Mouse (Mus musculus): Measurements from ENCODE around the gene Thada. TPM values are rescaled to one million over a fixed set of nuclear protein-coding genes. Genes with fewer than 3 reads are reported as not detected.

Thada gene
- polyA plus RNA-seq, 1 experiment from 2014 or later, result 7.8 TPM

GRCm38 (mm10) chr17:84365006-84365716, 100.8 kb downstream of the Thada start:
- Histone ChIP-seq H3K9ac (no peak overlapping the region), H3K9me3 (replicated peaks) (no peaks in the 10 kb centered on the region), H3K4me3 (no peak overlapping the region), H3K27me3 (replicated peaks) (no peaks in the 10 kb centered on the region), H3K4me2 (no peak overlapping the region), H3K27ac (no peak overlapping the region), H3K36me3 (peaks cover 34% of the 10 kb centered on the region), H3K4me1 (peaks cover 4% of the 10 kb centered on the region; the same call in 1 of the 2 replicates)
- 77% methylated on average over 9 of the region's 9 CpGs for WGBS (ENCODE audit: insufficient replicate concordance)
- ATAC-seq, result no peak

GRCm38 (mm10) chr17:84363444-84363843, 102.6 kb downstream of the Thada start:
- H3K4me2 ChIP-seq, result no peak overlapping the region
- no peaks in the 10 kb centered on the region for H3K9me3 ChIP-seq (replicated peaks)
- peaks cover 39% of the 10 kb centered on the region for H3K36me3 ChIP-seq
- no peaks in the 10 kb centered on the region for H3K27me3 ChIP-seq (replicated peaks)
- ATAC-seq, result no peak
- no peak overlapping the region for H3K4me3 ChIP-seq
- no peak overlapping the region for H3K27ac ChIP-seq
- H3K9ac ChIP-seq, result no peak overlapping the region
- H3K4me1 ChIP-seq, result peaks cover 4% of the 10 kb centered on the region; the same call in 1 of the 2 replicates
- WGBS (ENCODE audit: insufficient replicate concordance), result 53% methylated on average over 2 of the region's 2 CpGs

GRCm38 (mm10) chr17:84362581-84363286, 103.3 kb downstream of the Thada start:
- ATAC-seq, result no peak
- H3K4me2 ChIP-seq, result no peak overlapping the region
- H3K9ac ChIP-seq, result no peak overlapping the region
- H3K36me3 ChIP-seq, result peaks cover 41% of the 10 kb centered on the region
- no peaks in the 10 kb centered on the region for H3K9me3 ChIP-seq (replicated peaks)
- H3K4me1 ChIP-seq, result peaks cover 4% of the 10 kb centered on the region; the same call in 1 of the 2 replicates
- H3K27ac ChIP-seq, result no peak overlapping the region
- 85% methylated on average over 13 of the region's 13 CpGs for WGBS (ENCODE audit: insufficient replicate concordance)
- no peaks in the 10 kb centered on the region for H3K27me3 ChIP-seq (replicated peaks)
- no peak overlapping the region for H3K4me3 ChIP-seq

DNA sequence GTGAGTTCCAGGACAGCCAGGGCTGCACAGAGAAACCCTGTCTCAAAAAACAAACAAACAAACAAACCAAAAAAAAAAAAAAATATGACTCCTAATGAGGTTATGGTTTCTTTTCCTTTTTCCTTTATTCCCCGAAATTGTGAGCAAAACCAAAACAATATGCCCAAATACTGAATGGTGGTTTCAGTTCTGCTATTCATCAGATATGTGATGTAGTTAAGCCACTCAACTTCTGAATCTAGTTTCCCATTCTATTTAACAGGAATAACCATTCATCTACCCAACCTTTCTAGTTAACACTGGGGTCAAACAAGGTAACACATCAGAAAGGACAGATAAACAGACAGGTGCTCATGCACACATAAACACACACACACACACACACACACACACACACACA, 105.0 kb downstream of the Thada start:
- Histone ChIP-seq H3K4me1 (peaks cover 4% of the 10 kb centered on the region; the same call in 1 of the 2 replicates), H3K9ac (no peak overlapping the region), H3K4me3 (no peak overlapping the region), H3K27me3 (replicated peaks) (no peaks in the 10 kb centered on the region), H3K9me3 (replicated peaks) (no peaks in the 10 kb centered on the region), H3K36me3 (peaks cover 42% of the 10 kb centered on the region), H3K4me2 (no peak overlapping the region), H3K27ac (no peak overlapping the region)
- WGBS (ENCODE audit: insufficient replicate concordance), result 62% methylated on average over 1 of the region's 1 CpGs
- ATAC-seq, result no peak

DNA sequence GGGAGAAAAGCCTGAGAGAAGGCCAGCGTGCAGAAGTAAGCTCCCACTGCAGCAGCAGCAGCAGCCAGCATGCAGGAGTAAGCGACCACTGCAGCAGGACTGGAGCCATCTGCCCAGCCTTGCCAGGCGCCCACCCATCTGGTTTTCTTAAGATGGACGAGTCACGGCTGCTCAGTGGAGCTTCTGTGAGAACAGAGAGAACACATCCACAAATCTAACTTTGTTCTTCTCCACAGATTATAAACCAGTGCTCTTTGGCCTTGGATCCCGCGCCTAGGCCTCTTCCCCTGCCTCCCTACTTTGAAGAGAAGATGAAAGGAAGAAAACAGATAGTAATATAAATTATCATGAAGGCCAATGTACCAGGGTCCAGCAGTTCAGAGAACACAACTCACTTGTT, 106.2 kb downstream of the Thada start:
- H3K4me1 ChIP-seq, result no peaks in the 10 kb centered on the region
- WGBS (ENCODE audit: insufficient replicate concordance), result 83% methylated on average over 7 of the region's 7 CpGs
- no peaks in the 10 kb centered on the region for H3K9me3 ChIP-seq (replicated peaks)
- peaks cover 43% of the 10 kb centered on the region for H3K36me3 ChIP-seq
- no peak overlapping the region for H3K27ac ChIP-seq
- ATAC-seq, result no peak
- no peak overlapping the region for H3K4me3 ChIP-seq
- H3K4me2 ChIP-seq, result no peak overlapping the region
- H3K27me3 ChIP-seq (replicated peaks), result no peaks in the 10 kb centered on the region
- no peak overlapping the region for H3K9ac ChIP-seq

DNA sequence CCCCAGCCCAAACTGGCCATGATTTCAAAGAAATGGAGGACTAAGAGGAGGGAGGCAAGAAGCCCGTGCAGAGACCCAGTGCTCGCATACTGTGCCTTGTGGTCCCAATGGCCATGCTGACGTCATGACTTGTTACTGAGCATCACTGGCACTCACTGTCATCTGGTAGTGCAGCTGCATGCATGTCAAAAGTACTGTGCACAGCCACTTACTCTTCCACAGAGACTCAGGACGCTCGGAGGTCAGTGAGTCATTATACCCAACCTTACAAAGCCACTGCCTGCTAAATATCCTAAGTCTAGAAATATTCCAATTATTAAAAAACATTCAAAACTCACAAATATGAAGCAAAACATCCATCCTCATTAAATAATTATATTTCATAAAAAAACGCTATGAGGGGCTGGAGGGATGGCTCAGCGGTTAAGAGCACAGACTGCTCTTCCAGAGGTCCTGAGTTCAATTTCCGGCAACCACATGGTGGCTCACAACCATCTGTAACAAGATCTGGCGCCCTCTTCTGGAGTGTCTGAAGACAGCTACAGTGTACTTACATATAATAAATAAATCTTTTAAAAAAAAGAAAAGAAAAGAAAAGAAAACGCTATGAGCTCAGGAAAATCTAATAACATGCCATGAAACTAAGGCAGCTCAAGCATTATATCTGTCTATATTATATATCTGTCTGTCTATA, 106.9 kb downstream of the Thada start:
- Histone ChIP-seq H3K27me3 (replicated peaks) (no peaks in the 10 kb centered on the region), H3K27ac (no peak overlapping the region), H3K36me3 (peaks cover 40% of the 10 kb centered on the region), H3K4me1 (no peaks in the 10 kb centered on the region), H3K9me3 (replicated peaks) (no peaks in the 10 kb centered on the region), H3K4me2 (no peak overlapping the region), H3K9ac (no peak overlapping the region), H3K4me3 (no peak overlapping the region)
- no peak for ATAC-seq
- 84% methylated on average over 10 of the region's 10 CpGs for WGBS (ENCODE audit: insufficient replicate concordance)

DNA sequence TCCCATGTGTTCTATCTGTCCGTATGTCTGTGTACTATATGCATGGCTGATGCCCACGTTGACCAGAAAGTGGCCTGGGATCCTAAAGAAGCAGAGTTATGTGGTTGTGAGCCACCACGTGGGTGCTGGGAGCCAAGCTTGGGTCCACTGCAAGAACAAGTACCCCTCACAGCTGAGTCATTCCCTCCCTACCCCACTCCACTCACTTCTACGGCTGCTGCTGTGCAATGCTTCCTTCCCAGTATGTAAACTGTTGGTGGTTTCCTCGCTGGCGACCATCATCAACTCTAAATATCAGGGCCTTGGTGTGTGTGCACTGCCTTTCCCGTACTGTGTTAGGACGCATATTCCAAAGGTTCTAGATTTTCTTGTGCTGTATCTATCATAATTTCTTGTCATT, 108.2 kb downstream of the Thada start:
- Histone ChIP-seq H3K27me3 (replicated peaks) (no peaks in the 10 kb centered on the region), H3K9me3 (replicated peaks) (no peaks in the 10 kb centered on the region), H3K4me3 (no peak overlapping the region), H3K4me2 (no peak overlapping the region), H3K27ac (no peak overlapping the region), H3K4me1 (peaks cover 8% of the 10 kb centered on the region), H3K36me3 (peaks cover 43% of the 10 kb centered on the region), H3K9ac (no peak overlapping the region)
- ATAC-seq, result no peak
- WGBS (ENCODE audit: insufficient replicate concordance), result 74% methylated on average over 8 of the region's 8 CpGs

GRCm38 (mm10) chr17:84356056-84356887, 109.7 kb downstream of the Thada start:
- no peak for ATAC-seq
- Histone ChIP-seq H3K27me3 (replicated peaks) (no peaks in the 10 kb centered on the region), H3K4me1 (peaks cover 23% of the 10 kb centered on the region), H3K4me2 (no peak overlapping the region), H3K36me3 (peaks cover 32% of the 10 kb centered on the region), H3K9me3 (replicated peaks) (no peaks in the 10 kb centered on the region), H3K4me3 (no peak overlapping the region), H3K9ac (no peak overlapping the region), H3K27ac (no peak overlapping the region)
- 83% methylated on average over 8 of the region's 8 CpGs for WGBS (ENCODE audit: insufficient replicate concordance)

GRCm38 (mm10) chr17:84355006-84355405, 111.0 kb downstream of the Thada start:
- no peak for ATAC-seq
- H3K9me3 ChIP-seq (replicated peaks), result no peaks in the 10 kb centered on the region
- H3K4me3 ChIP-seq, result no peak overlapping the region
- H3K36me3 ChIP-seq, result peaks cover 32% of the 10 kb centered on the region
- H3K4me1 ChIP-seq, result peaks cover 32% of the 10 kb centered on the region
- no peak overlapping the region for H3K27ac ChIP-seq
- no peak overlapping the region for H3K4me2 ChIP-seq
- no peak overlapping the region for H3K9ac ChIP-seq
- 94% methylated on average over 3 of the region's 3 CpGs for WGBS (ENCODE audit: insufficient replicate concordance)
- no peaks in the 10 kb centered on the region for H3K27me3 ChIP-seq (replicated peaks)

GRCm38 (mm10) chr17:84353902-84354311, 112.1 kb downstream of the Thada start:
- Histone ChIP-seq H3K27me3 (replicated peaks) (no peaks in the 10 kb centered on the region), H3K36me3 (peaks cover 33% of the 10 kb centered on the region), H3K9me3 (replicated peaks) (no peaks in the 10 kb centered on the region), H3K27ac (no peak overlapping the region), H3K9ac (no peak overlapping the region), H3K4me1 (peaks cover 32% of the 10 kb centered on the region), H3K4me3 (no peak overlapping the region), H3K4me2 (no peak overlapping the region)
- 84% methylated on average over 5 of the region's 5 CpGs for WGBS (ENCODE audit: insufficient replicate concordance)
- no peak for ATAC-seq

DNA sequence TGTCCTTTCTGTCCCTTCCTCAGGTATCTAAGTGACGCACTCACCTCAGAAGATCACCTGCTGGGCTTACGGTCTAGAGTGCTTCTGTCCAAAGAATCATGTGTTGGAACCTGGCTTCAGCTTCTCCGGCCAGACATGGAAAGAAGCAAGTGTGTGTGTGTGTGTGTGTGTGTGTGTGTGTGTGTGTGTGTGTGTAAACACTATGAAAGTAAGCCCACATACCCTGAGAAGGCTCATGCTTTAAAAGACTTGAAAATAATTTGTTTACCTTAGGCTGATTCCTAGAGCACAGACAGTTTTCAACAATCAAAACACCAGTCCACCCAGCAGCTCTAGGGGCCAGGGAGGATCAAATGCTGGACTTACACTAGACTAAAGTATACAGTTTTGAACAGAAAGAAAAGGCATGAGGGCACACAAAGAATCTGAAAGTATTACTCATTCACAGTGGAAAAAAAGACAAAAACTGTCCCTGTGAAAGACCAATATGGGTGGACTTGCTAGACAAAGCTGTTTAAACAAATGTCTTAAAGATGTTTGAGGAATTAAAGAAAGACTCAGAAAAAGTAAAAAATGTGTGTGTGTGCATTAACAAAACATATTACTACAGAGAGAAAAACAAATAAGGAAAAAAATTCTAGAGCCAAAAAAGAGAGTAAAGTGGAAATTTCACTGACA, 112.6 kb downstream of the Thada start:
- Histone ChIP-seq H3K4me3 (no peak overlapping the region), H3K36me3 (peaks cover 29% of the 10 kb centered on the region), H3K4me1 (peaks cover 32% of the 10 kb centered on the region), H3K27ac (no peak overlapping the region), H3K4me2 (no peak overlapping the region), H3K9ac (no peak overlapping the region), H3K27me3 (replicated peaks) (no peaks in the 10 kb centered on the region), H3K9me3 (replicated peaks) (no peaks in the 10 kb centered on the region)
- ATAC-seq, result no peak
- 87% methylated on average over 3 of the region's 3 CpGs for whole genome bisulfite sequencing (ENCODE audit: insufficient replicate concordance)

Measured in liver, embryonic 12.5 days (tissue).